Mouse (Mus musculus) stomach, embryonic 14.5 days (tissue): ENCODE results near the gene Crisp3. TPM values are rescaled to one million over a fixed set of nuclear protein-coding genes. Genes with fewer than 3 reads are reported as not detected.

ENCODE experiments used
- polyA plus RNA-seq: library from polyadenylated mRNA; unstranded; fragments of >200 nt; fragmentation: Nextera tagmentation; extraction: Ambion mirVana; gene quantifications from 2 replicates; pipeline ENCODE4 v1.2.1, GENCODE M21; 2014

Gene Crisp3
- polyA plus RNA-seq, 1 experiment from 2014 or later: not detected

Other genes starting within 250 kb of the Crisp3 start
- gene AC192777.2, start 146.8 kb downstream of the Crisp3 start, polyA plus RNA-seq: not detected in 2 replicates
- not detected in 2 replicates for gene Pgk2, start 33.6 kb downstream of the Crisp3 start, polyA plus RNA-seq
- not detected in 2 replicates for gene Crisp1, start 76.9 kb upstream of the Crisp3 start, polyA plus RNA-seq